Mouse (Mus musculus): ENCODE measurements around the gene Slc12a9.

GRCm38 (mm10) chr5:137369665-137370064 is 36.3 kb upstream of the Slc12a9 start:
- no peak for TF ChIP-seq CTCF (IDR thresholded peaks at IDR 0.05 in 2 of 3, conservative IDR thresholded peaks at IDR 0.05 in 1 of 3; ENCODE audit: control insufficient read depth in 1 of 3, insufficient read depth in 1 of 3, low read depth in 2 of 3, low read length in 3 of 3, poor library complexity in 1 of 3, severe bottlenecking in 1 of 3)
- TF ChIP-seq ZNF384 (IDR thresholded peaks at IDR 0.05; ENCODE audit: low read depth, low read length): no peak
- TF ChIP-seq RAD21 (IDR thresholded peaks at IDR 0.05; ENCODE audit: low read depth, low read length): no peak
- no peak for TF ChIP-seq TBP (IDR thresholded peaks at IDR 0.05; ENCODE audit: low read depth, low read length)
- no peak for TF ChIP-seq POLR2A (IDR thresholded peaks at IDR 0.05; ENCODE audit: control insufficient read depth in 1 of 2, insufficient read depth in 1 of 2, low read depth in 1 of 2, low read length in 2 of 2, poor library complexity in 1 of 2)
- TF ChIP-seq MAX (IDR thresholded peaks at IDR 0.05; ENCODE audit: low read length): no peak
- no peak for TF ChIP-seq USF1 (IDR thresholded peaks at IDR 0.05; ENCODE audit: low read depth, low read length)
- TF ChIP-seq E2F4 (IDR thresholded peaks at IDR 0.05; ENCODE audit: borderline replicate concordance, low read depth, low read length): no peak
